Mouse (Mus musculus) kidney, postnatal 25 days (tissue): ENCODE measurements around the gene Mnt.

Source experiments
- DNase-seq, 2 experiments: peaks; one replicate each; pipeline ENCODE4 v3.0.0; 2021; ENCODE audit warnings: mixed read lengths in 2 of 2

Gene Mnt

DNA sequence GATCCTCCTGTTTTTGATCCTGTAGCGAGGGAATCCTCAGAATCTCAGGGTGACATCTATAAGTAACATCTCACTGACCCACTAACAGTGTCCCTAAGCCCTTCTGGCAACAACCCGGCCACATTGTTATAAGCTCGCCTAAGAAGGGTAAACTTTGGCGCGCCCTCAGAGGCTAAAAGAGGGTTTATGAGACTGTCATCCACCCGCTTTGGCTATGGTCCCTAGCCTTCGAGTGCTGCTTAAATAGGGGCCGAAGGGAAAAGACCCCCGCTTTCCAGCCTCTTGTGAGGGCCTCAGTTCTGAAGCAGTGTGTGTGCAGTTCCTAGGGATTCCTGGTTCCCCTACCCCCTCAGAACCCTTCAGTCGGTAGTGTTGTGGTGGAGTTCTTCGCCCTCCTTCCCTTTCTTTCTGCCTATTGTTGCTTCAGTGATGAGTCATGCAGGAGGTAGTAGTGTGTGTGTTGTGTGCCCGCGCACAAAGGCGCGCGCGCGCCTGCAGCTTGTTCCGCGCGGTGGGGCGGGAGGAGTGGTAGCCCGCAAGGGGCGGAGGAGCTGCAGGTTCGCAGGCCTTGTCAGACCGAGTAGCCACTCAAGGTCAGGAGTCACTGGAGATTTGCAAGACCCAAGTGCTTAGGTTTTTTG, 1.9 kb downstream of the Mnt start:
- DNase-seq, result peak; percentile 66 to 90

DNA sequence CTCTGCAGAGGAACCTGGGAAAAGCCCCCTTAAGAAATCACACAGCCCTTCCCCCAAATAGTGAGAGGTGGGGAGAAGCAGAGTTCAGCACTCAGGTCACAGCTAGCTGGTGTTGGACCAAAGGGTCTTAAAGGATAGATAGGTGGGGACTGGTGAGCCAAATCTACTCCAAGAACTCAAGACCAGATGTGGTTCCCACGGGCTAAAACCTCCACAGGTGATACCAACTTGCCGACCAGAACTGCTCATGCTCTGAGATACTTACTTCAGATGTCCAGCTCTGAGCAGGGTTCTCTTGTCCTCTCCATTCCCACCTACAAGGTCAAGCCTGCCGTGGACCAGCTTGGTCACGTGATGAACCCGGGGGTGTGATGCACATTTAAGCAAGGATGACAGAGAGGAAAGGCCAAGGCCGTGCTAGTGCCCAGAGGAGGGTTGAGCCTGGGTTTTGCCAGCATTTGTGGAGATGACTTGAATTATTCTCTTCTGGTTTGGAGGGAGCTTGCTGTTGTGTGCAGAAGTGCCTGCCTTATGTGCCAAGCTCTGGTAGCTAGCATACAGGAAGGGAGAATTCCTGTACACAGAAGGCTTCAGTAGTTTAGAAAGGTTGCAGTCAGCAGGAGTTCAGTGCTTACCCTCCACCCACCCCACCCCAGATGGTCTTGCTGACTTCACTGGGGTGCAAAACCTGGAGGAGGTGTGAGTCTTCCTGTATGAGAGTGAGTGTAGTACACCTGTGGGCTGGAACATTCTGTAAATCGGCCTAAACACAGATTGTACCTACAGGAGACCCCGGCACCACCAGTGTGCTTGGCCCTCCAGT, 3.0 kb downstream of the Mnt start:
- DNase-seq, result peak; percentile 54 to 77

DNA sequence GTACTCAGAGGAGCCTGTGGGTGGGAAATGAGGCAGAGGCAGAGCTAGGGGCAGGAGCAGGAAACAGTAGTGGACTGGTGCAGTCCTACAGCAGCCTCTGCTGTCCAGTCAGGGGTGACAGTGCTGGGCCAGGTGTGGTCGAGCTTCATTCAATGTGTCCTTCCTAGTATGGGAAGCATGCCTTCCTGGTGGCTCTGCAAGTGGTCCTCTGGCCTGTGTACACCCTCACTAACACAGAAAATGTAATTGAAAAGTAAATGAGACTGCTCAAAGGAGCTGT, 3.6 kb downstream of the Mnt start:
- DNase-seq, result peak in 1 of 2 experiments; percentile 38

DNA sequence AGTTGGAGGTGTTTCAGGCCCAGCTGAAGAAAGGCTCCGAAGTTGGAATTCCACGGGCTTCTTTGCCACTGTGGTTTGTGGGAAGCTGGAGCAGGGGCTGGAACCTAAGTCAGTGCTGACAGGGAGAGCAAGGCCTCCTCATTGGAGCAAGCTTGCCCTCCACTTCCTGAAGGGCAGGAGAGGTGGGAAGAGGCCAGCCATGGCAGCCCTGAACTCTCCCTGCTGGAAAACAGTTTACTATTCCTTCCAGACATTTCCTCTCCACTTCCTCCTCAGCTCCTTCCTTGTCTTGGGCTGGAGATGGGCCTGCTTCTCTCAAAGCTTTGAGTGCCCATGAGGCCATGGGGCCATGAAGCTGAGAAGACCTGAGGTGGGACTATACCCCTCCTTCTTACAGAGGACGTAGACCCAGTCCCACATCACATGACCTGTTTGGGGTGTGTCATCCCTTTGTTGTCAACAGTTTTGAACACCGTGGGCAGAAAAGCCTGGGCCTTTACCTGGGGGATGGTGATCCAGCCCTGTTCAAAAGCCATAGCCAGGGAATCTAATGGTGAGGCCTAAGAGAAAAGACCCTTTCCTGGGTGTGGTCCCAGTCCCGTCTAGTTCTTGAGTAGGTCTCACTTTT, 4.0 kb downstream of the Mnt start:
- DNase-seq, result peak in 1 of 2 experiments; percentile 62

DNA sequence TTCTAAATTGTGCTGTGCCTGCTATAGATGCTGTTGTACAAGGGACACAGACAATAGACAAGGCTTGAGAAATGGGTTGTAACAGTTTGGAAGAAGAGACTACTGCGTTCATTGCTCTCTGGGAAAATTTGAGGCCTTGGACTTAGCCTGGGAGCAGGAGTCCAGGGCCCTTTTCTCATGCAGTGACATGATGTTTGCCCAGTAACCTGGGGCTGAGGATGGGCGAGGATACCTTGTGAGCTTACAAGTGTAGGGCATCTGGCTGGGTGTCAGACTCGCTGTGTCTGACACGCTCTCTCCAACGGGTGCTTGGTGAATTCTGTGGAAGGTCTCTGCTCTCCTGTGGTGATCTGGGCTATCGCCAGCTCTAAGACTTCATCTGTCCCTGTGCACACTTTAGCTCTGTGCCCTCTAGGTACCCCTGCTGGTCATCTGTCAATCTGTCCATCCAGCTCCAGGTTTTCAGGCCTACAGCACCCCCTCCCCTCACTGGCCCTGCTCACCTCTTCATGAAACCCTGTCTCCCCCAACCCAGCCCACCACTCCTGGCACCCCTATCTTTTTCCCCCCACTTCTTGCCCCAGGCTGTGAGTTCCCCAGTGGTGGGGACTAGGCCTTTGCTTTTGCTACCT, 5.0 kb downstream of the Mnt start:
- peak in 1 of 2 experiments; percentile 38 for DNase-seq

DNA sequence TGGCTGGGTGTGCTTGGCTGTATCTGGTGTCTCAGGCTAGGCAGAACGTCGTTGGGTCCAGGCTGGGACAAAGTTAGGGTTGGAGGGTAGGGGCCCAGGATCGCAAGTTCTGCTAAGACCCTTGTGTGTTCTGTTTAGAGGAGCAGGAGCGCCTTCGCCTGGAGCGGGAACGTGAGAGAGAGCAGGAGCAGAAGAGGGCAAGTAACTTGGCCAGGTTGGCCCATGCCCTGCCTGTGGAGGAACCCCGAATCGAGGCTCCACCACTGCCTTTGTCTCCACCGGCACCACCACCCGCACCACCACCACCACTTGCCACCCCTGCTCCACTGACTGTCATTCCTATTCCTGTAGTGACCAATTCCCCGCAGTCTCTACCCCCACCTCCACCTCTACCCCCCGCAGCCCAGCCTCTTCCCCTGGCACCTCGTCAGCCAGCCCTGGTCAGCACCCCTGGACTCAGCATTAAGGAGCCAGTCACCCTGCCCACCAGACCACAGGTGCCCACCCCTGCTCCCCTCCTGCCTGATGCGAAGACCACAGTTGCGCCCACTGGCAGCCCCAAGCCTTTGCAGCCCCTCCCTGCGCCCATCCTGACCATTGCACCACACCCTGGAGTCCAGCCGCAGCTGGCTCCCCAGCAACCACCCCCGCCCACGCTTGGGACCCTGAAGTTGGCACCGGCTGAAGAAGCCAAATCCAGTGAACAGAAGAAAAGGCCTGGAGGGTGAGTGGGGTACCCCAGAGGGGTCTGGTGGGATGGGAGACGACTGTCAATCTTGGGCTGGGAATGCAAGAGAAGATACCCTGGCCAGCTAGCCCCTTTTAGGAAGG, 5.7 kb downstream of the Mnt start:
- DNase-seq, result peak in 1 of 2 experiments; percentile 36

DNA sequence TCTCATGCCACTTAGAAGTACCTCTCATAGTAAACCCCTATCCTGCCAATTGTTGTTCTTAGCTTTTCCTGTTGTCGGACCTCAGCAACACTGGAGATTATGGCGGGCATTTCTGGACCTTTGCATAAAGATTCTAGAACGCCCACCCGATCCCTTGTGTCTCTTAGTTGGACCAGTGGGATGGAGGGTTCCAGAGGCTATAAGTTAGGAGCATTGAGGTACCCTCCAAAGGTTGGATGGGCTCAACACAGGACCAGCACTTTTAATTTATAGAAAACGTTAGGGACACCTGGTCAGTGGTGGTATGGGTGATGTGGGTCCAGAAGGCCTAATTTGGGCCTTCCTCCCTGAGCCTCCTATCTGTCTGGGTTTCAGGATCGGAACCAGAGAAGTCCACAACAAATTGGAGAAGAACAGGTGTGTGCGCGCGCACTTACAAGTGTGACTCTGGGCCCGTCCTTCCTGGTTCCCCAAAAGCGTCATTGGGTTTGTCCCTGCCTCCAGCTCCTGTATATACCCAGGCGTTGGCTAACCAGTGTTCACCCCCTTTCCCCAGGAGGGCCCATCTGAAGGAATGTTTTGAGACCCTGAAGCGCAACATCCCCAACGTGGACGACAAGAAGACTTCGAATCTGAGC, 6.5 kb downstream of the Mnt start:
- DNase-seq, result no peak

DNA sequence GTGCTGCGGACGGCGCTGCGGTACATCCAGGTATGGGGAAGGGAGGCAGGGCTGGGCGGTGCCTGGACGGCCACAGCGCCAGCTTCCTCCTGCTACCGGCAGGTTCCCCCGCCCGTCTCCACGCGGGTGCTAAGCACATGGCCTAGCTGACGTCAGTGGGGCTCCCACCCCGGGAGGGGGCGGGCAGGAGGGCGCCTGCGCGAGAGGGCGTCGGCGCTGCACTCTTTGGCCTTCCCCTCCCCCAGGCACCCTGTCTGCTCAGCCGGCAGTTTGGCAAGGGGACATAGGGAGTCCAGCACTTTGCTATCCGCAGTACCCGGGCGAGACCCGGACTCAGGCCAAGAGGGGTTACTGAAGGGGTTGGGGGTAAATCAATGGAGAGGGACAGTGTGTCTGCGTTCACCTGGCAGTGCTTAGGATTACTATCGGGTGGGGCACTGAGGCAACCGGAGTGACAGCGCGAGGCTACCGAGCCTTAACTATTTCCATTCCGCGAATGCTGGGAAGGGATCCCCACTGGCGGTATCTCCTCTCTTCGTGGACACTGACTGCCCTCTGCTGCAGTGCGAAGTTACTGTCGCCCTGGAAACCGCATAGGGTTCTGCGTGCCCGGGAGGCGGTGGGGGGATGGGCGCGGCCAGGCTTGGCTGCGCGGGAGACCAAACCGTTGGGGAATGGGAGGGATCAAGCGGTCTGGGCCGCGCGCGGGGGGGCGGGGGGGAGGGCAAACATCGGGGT, 7.1 kb downstream of the Mnt start:
- DNase-seq, result peak; percentile 95 to 99

DNA sequence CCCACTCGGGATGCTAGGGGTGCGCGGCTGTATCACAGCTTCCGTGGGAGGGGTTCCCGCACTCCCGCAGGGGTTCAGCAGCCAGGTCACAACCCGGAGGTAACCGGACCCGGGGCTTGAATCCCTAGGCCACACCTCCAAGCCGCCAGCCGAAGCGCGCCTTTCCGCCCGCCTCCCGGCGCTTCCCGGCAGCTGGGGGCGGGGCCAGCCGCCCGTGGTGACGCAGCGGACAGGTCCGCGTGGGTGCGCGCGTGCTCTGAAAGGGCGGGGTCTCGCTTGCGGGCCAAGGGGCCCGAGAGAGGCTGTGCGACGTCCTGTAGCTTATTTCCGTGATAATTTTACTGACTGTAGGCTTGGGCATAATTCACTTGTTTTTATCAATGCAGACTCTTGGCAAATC, 7.7 kb downstream of the Mnt start:
- peak; percentile 93 to 98 for DNase-seq

DNA sequence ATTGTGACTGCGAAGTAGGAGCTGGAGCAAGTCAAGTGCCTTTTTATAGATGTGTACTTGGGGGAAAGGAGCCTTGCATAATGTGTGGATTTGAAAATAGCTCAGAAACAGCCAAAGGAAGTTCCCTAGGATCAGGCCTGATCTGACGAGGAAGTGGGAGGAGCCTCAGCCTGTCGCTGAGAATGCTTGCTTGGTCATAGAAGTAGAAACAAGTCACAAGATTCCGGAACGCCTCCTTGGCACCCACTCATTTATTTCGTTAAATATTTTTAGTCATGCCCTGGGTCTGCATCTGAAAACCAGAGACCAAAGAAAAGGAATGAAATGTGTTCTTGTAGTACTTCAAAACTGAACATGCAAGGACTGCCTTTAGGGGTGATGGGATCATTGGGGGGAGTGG, 8.3 kb downstream of the Mnt start:
- DNase-seq, result peak; percentile 92 to 95

DNA sequence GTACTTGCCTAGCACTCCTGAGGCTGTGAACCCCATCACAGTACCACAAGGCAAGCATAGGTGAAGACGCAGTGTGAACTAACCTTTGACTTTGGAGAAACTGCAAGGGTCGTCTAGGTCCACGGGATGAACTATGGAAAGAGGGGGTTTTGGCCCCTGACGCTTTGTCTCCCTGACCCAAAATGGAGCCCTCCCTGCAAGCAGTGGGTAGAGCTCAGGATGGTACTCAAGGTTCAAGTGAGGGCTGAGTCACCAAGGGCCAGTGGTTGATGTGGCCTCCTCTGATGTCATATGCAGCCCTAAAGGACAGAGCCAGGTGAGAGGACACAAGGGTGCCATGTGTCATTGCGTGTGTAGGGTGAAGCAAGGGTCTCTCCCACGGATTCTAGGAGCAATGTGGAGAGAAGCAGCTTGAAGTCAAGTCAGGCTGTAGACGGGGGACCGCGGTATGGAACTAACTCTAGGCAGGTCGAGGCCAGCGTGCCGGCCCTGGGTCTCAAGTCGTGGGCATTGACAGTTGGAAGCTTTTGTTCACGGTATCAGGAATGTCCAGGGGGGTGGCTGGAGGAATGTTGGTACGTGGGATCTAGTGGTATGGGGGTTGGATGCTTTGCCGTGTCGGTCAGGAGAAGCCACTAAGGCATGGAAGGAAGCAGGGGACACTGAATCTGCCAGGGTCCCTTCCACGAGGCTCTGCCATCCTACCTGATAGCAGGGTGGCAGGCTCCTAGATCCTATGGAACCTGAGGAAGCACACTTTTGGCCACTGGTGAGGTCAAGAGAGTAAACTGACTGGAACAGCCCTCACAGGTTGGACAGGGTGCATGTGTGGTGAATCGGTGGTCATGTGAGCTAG, 9.4 kb downstream of the Mnt start:
- DNase-seq, result no peak

DNA sequence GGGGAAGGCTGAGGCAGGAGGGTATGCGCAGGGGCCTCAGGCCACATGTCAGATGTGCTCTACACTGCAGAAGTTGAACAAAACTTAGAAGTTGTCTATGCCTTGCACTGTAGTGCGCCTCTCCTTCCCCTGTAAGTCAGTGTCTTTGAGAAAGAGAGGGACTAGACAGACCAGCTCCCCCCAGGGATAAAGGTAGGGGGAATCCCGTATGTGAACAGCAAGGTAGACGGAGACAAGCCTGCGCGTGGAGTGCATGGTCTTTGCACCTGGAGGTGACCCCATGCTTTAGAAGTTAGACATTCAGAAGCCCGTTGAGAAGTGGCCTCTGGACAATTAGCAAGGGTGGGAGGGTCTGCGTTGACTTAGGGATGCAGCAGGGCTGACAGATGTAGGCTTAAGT, 10.0 kb downstream of the Mnt start:
- no peak for DNase-seq

DNA sequence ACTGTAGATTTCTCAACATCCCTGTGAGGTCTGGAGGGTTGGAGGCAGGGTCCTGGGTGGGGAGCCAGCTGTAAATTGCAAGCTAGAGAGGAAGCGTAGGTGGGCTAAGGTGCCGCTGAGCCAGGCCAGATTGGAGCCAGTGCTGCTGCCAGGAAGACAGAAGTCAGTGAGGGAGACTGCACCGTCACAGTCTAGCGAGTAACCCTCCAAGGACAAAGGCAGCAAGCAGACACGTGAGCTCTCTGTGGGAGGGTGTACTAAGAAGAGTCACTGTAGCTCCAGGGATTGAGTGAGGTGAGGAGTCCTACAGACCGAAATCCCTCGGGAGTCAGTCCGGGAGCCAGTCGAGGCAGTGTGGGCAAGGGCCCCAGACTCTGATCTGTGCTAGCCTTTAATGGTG, 10.6 kb downstream of the Mnt start:
- peak; percentile 78 to 94 for DNase-seq

DNA sequence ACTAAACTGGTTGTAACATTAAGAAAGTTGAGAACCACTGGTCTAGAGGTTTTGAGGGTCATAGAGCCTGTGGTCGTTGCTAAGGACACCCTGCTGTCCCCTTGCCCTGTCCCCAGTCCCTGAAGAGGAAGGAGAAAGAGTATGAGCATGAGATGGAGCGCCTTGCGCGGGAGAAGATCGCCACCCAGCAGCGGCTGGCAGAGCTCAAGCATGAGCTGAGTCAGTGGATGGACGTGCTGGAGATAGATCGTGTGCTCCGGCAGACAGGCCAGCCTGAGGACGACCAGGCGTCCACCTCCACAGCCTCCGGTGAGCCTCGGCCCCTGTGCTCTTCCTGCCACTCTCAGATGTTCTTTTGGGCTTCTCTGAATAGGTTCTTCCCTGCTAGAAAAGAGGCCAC, 11.3 kb downstream of the Mnt start:
- no peak for DNase-seq

DNA sequence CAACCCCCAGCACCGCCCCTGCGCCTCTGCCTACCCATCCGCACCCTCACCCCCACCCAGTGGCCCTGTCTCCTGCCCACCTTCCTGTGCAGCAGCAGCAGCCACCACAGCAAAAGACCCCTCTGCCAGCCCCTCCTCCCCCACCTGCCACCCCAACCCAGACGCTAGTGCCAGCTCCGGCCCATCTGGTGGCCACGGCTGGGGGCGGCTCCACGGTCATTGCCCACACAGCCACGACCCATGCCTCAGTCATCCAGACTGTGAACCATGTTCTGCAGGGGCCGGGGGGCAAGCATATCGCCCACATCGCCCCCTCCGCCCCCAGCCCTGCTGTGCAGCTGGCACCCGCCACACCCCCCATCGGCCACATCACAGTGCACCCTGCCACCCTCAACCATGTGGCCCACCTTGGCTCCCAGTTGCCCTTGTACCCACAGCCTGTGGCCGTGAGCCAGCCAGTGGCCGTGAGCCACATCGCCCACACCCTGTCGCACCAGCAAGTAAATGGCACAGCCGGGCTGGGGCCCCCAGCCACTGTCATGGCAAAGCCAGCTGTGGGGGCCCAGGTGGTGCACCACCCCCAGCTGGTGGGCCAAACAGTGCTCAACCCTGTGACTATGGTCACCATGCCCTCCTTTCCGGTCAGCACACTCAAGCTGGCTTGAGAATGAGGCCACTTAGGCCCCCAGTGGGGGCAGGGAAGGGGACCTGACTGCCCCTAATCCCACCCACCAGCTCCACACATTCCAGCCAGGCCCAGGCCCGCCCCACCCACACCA, 12.1 kb downstream of the Mnt start:
- DNase-seq, result no peak

DNA sequence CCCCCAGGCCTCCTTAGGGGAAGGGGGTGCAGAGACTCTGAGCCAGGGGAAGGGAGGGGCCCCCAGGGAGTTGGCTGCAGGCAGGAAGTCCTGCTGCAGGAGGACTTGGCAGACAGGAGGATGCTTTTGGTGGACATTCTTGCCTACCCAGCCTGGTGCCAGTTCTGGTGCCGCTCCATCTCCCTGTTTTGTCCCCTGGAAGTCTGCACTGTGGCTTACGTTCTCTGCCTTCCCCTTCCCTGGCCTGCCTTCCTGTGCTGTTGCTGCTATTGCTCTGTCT, 12.7 kb downstream of the Mnt start:
- peak; percentile 46 to 76 for DNase-seq

DNA sequence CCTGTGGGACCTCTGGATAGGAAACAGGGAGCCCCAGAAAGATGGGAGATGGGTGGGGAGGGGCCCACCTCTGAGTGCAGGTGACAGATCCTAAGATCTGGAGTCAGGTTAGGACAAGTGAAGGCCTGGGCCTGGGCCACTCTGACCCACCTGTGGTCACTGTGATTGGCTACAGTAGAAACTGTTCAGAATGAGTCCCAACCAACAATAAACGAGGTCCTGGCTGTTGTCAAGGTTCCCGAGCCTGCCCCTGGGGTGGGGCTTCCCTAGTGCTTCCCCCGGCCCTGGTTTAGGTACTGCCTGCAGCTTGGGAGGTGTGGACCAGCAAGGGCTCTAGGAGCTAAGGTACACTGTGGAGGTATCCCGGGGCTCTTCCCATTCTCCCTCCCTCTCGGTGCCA, 13.0 kb downstream of the Mnt start:
- no peak for DNase-seq

DNA sequence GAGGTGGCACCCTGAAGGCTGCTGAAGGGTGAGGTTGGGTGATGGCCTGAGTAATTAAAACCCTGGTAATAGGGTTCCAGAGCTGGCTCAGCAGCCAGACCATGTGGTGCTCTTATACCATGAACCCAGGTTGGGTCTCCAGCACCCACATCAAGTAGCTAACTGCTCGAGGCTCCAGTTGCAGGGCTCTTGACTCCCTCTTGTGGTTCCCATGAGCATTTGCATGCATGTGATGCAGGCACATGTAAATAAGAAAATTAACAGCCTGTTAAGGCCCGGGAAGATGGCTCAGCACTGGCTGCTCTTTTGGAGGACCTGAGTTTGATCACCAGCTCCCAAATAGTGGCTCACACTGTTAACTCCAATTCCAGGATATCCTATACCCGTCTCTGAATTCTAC, 15.1 kb downstream of the Mnt start:
- DNase-seq, result no peak

DNA sequence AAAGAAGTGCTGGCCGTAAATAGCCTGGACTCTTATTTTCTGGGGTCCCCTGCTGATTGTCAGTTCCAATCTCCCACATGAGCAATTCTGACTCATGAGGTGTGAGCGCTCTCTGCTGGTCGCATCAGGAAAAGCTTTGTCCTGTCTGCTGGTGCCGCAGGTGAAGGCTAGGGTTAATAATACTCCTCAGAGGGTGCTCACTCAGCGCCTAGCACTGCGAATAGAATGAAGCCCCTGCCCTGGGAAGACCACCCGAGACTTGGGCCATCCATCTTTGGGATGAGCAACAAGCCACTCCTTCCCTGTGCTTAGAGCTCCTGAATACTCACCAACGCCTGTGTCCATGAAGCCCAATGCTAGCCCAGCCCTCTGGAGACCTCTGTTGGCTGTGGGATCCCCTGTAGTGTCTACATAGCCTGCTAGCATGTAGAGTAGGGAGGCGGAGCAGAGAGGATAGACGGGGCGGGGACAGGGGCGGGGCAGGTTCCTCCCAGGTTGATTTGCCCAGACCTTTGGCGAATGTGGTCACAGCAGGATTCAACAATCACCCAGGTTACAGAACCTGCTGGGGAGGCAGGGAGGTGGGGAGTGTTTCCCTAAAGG, 17.3 kb downstream of the Mnt start:
- DNase-seq, result peak; percentile 88 to 93
